Mouse (Mus musculus) inflammation-experienced regulatory T-cells, adult 6 months (primary cell): ENCODE data around the gene Ppil1. TPM values are rescaled to one million over a fixed set of nuclear protein-coding genes. Genes with fewer than 3 reads are reported as not detected.

Experiments used
- ATAC-seq: one replicate; pipeline ENCODE4 v1.8.0; 2017
- polyA plus RNA-seq, 3 experiments: library from polyadenylated mRNA; unstranded; fragments of 100-300 nt; shearing (Covaris generic); gene quantifications; one replicate each; pipeline ENCODE4 v1.2.1; 2017

Gene Ppil1
- polyA plus RNA-seq = 100 to 1,000 TPM in 1 of 3 experiments, 10 to 100 TPM in 2; 59.0 to 107 (median 62.4) TPM

GRCm38 (mm10) chr17:29263840-29264633, at the start of gene Ppil1:
Gene Ppil1, minus strand, starts transcription at chr17:29264186.
- peak; percentile 66 for ATAC-seq

GRCm38 (mm10) chr17:29313300-29313699, 49.3 kb upstream of the Ppil1 start:
- no peak for ATAC-seq

- no peak for ATAC-seq
Measured at GRCm38 (mm10) chr17:29312082-29312481, 48.1 kb upstream of the Ppil1 start.

- ATAC-seq = no peak
Measured at GRCm38 (mm10) chr17:29311602-29312001, 47.6 kb upstream of the Ppil1 start.

- no peak for ATAC-seq
Measured at GRCm38 (mm10) chr17:29310056-29310623, 46.2 kb upstream of the Ppil1 start.

GRCm38 (mm10) chr17:29305871-29306270, 41.9 kb upstream of the Ppil1 start:
- no peak for ATAC-seq

GRCm38 (mm10) chr17:29305058-29305806, 41.2 kb upstream of the Ppil1 start:
- no peak for ATAC-seq

GRCm38 (mm10) chr17:29304376-29305057, 40.5 kb upstream of the Ppil1 start:
- ATAC-seq = peak; percentile 35

GRCm38 (mm10) chr17:29303856-29304255, 39.9 kb upstream of the Ppil1 start:
- ATAC-seq = no peak

DNA sequence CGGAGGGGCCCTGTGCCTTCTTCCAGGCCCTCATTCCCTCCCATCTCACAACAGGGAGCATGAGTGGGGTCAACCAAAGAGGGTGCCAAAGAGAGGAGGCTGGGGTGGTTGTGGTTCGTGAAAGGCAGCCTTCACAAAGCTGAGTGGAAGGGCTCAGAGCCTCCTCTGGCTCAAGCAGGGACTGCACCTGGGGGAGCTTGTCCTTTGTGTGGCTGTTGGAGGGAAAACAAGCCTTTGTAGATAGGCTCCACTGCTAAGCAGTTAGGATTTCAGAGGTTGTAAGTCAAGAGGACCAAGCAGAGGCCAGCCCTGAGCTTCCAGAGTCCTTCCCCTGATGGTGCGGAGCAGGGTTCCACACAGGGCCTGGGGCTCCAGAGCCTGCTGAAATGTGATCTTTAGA, 39.1 kb upstream of the Ppil1 start:
- no peak for ATAC-seq

DNA sequence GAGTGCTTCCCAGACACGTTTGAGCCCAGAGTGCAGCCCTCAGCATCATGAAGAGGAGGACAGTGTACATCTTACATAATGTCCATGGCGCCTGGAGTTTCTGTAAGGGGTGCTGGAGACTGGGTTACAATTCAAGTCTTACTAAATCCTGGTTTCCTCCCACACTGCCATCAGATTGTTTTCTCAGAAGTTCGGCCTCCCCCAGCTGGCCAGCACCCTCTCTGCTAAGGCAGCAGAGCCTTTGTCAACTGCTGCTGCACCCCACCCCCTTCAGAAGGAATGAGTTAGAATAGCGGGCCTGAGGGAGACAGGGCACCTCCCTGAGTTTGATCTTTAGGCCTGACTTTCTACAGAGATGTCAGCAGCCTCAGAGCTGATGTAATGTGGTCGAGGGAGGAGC, 38.2 kb upstream of the Ppil1 start:
- no peak for ATAC-seq

DNA sequence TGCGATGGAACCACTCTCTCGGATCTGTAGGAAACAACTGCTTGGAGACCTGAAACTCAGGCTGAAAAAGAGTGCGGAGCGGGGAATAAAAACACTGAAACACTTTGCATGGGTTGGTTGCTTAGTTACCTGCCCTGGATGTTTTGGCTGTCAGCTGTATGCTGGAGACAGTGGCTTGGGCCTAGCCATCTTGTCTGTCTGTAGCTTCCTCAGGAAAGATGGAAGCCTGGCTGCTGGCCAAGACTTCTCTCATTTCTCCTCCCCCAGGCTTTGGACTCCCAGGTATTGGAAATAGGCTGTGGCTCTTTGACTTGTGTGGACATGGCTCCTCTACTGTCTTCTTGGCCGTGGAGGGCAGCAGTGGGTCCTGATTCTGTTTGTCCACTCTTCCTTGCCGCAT, 37.4 kb upstream of the Ppil1 start:
- no peak for ATAC-seq

- ATAC-seq = no peak
Measured at GRCm38 (mm10) chr17:29300926-29301325, 36.9 kb upstream of the Ppil1 start.

GRCm38 (mm10) chr17:29299282-29299681, 35.3 kb upstream of the Ppil1 start:
- ATAC-seq = no peak

DNA sequence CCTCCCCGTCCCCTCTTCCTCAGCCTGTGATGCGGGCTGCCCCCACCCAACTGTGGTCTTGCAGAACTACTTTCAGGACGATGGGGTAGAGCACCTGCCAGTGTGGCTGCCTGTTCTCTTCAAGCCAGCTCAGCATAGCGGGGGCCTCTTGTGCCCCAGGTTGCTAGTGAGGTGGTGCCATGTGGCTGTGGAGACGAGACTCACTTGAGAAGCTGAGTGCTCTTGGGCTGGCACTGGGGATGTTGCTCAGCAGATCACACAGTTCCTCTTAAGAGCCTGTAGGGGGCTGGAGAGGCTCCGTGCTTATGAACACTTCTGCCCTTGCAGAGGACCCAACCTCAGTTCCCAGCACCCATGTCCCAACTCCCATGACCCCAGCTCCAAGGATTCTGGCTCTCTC, 33.8 kb upstream of the Ppil1 start:
- no peak for ATAC-seq

DNA sequence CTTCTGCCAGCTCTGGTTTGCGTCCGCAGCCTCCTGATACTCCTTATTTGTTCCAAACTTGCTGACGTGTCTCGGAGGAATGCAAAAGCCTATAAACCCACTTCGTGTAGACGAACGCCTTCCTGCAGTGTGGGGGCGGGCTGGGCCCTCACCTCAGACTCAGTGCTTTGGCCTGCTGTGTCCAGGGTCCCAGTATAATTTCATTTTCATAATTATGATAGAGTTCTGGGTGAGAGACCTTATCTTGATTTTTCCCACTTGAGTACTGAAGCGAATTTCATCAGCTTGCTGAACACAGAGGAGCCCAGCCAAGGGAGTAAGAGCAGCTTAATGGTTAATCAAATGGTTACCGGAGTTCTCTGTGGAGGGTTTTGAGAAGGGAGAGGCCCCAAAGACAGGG, 33.3 kb upstream of the Ppil1 start:
- ATAC-seq = no peak

DNA sequence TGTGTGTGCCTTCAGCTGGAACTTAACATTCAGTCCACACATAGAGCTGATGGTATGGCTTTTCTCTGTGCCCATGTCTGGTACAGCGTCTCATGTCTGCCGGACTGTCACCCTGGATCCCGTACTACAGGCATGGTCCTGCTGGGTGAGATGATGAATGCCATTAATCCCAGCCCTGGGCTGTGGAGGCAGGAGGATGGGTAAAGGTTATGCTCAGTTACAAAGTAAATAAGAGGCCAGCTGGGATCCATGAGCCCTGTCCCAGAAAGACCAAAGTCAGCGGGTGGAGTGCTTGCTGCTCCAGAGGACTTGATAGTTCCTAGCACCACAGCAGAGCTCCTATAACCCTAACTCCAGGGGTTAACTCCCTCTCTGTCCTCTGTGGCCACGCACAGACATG, 31.8 kb upstream of the Ppil1 start:
- no peak for ATAC-seq

GRCm38 (mm10) chr17:29293807-29294605, 30.0 kb upstream of the Ppil1 start:
- no peak for ATAC-seq

DNA sequence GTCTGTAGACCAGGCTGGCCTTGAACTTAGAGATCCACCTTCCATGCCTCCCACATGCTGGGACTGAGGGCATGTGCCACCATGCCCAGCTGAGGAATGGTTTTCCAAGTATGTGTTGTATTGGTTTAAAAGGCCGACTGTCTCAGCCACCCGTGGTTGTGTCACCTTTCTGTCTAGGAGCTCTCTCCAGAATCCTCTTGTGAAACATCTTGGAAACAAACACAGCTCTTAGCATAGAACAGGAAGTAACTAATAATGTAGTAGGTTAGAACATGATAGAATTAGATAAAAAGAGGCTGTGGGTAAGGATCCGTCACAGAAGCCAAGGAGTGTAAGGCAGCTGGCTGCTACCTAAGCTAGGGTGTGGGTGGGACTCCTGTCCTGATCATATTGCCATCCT, 29.0 kb upstream of the Ppil1 start:
- no peak for ATAC-seq

DNA sequence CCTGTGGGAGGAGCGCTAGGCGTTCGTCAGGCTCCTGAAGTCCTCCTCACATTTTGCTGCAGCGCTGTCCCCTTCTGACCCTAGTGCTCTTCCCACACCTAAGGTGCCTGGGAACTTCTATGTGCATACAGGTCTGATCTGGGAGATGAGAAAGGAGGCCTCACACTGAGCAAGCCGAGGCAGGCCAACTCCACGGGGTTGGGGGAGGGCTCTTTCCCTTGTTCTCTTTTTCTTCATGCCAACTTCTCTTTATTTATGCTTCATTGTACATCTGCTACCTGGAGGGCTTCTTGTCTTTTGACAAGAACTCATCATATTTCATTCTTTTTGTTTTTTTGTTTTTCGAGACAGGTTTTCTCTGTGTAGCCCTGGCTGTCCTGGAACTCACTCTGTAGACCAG, 27.8 kb upstream of the Ppil1 start:
- ATAC-seq = no peak

- no peak for ATAC-seq
Measured at GRCm38 (mm10) chr17:29282216-29282952, 18.4 kb upstream of the Ppil1 start.
